Mouse (Mus musculus) mouse embryonic stem cell (cell line): ENCODE results near the gene Tbc1d22a.

Experiments
- in situ Hi-C, 2 experiments: fragments of 300-500 bp; cut with MboI; formaldehyde crosslinking; loops; 1 replicate in 1 of 2; 3 replicates in 1 of 2; pipeline ENCODE4 v1.14.3; 2019 to 2020; ENCODE audit warnings: low sequenced_read_pairs in 2 of 2, low pct_unique_long_range_greater_than_20kb in 1 of 2, mixed read lengths in 1 of 2; ENCODE audit not compliant: unreplicated experiment in 1 of 2

Gene Tbc1d22a

GRCm38 (mm10) chr15:86444271-86444670, 230.0 kb downstream of the Tbc1d22a start:
- in situ Hi-C loops, result no loop called here

- in situ Hi-C loops, result no loop called here
Measured at GRCm38 (mm10) chr15:86446064-86446463, 231.8 kb downstream of the Tbc1d22a start.

GRCm38 (mm10) chr15:86447251-86447650, 233.0 kb downstream of the Tbc1d22a start:
- in situ Hi-C loops, result no loop called here

- in situ Hi-C loops, result no loop called here
Measured at GRCm38 (mm10) chr15:86449236-86449635, 235.0 kb downstream of the Tbc1d22a start.

- in situ Hi-C loops, result no loop called here
Measured at GRCm38 (mm10) chr15:86449794-86450193, 235.5 kb downstream of the Tbc1d22a start.

- in situ Hi-C loops, result no loop called here
Measured at GRCm38 (mm10) chr15:86459413-86459812, 245.2 kb downstream of the Tbc1d22a start.

GRCm38 (mm10) chr15:86462636-86463035, 248.4 kb downstream of the Tbc1d22a start:
- in situ Hi-C loops, result no loop called here

GRCm38 (mm10) chr15:86468082-86468481, 253.8 kb downstream of the Tbc1d22a start:
- in situ Hi-C loops, result no loop called here

- in situ Hi-C loops, result no loop called here
Measured at GRCm38 (mm10) chr15:86471136-86471535, 256.9 kb downstream of the Tbc1d22a start.

- in situ Hi-C loops, result no loop called here
Measured at GRCm38 (mm10) chr15:86473473-86473872, 259.2 kb downstream of the Tbc1d22a start.

GRCm38 (mm10) chr15:86474951-86475350, 260.7 kb downstream of the Tbc1d22a start:
- in situ Hi-C loops, result no loop called here

GRCm38 (mm10) chr15:86476483-86476882, 262.2 kb downstream of the Tbc1d22a start:
- in situ Hi-C loops, result no loop called here

- in situ Hi-C loops, result no loop called here
Measured at GRCm38 (mm10) chr15:86477032-86477431, 262.8 kb downstream of the Tbc1d22a start.

GRCm38 (mm10) chr15:86477471-86477992, 263.3 kb downstream of the Tbc1d22a start:
- in situ Hi-C loops, result no loop called here

GRCm38 (mm10) chr15:86478685-86479502, 264.6 kb downstream of the Tbc1d22a start:
- in situ Hi-C loops, result no loop called here

GRCm38 (mm10) chr15:86482362-86482761, 268.1 kb downstream of the Tbc1d22a start:
- in situ Hi-C loops, result no loop called here

- in situ Hi-C loops, result no loop called here
Measured at GRCm38 (mm10) chr15:86485815-86486214, 271.6 kb downstream of the Tbc1d22a start.

GRCm38 (mm10) chr15:86487359-86487758, 273.1 kb downstream of the Tbc1d22a start:
- in situ Hi-C loops, result no loop called here

- in situ Hi-C loops, result no loop called here
Measured at GRCm38 (mm10) chr15:86491434-86492099, 277.3 kb downstream of the Tbc1d22a start.

GRCm38 (mm10) chr15:86492636-86493035, 278.4 kb downstream of the Tbc1d22a start:
- in situ Hi-C loops, result no loop called here
